Mouse (Mus musculus) E14TG2a.4 (cell line): ENCODE results near the gene Yipf1.

Experiments
- CTCF ChIP-seq: conservative IDR thresholded peaks from 2 replicates; pipeline ENCODE4 v1.5.1; 2014; ENCODE audit warnings: low read length
- NANOG ChIP-seq: IDR thresholded peaks from 2 replicates; pipeline ENCODE4 v1.6.1; 2014; ENCODE audit warnings: borderline replicate concordance, low read length, mixed read lengths

DNA sequence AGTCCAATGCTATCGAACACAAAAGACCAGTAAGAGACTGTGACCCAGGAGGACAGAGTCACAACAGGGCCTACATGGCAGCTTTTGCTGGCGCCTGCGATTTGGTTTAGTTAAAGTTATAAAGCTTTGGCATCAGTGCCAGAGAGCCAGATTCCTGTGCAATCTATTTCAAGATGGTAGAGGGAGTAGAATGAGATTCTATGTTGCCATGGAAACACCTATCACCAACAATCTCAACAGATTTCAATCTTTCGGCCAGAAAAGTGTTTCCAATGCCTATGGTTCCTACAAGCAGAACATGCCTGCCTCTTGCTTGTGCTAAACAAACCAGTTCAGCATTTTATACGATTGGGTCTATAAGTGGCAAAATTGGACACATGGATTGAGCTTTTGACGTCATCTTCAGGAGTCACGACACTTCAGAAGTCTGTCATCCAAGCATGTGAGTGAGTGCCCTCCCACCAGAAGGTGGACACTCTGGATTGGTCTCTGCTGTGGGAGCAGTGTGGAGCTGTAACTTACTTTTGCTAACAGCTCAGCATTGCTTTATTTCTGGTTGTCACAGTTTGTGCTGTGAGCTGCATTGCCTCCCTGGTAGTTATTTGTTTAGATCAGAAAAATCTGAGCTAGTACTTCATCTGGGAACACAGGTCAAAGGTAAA, 22.4 kb upstream of the Yipf1 start:
- TF ChIP-seq CTCF (no peak), NANOG (no peak)
